Mouse (Mus musculus): ENCODE data around the gene Lrrc52.

The Lrrc52 gene

GRCm38 (mm10) chr1:167466765-167467426 lies at the start of gene Lrrc52:
Gene Lrrc52 (minus strand): TSS chr1:167466780.
- in situ Hi-C loops (cut with MboI): no loop called here

GRCm38 (mm10) chr1:167511621-167512020 lies 45.0 kb upstream of the Lrrc52 start:
- in situ Hi-C loops (cut with MboI): no loop called here

GRCm38 (mm10) chr1:167506048-167506447 lies 39.5 kb upstream of the Lrrc52 start:
- in situ Hi-C loops (cut with MboI): no loop called here

GRCm38 (mm10) chr1:167505427-167505826 lies 38.8 kb upstream of the Lrrc52 start:
- in situ Hi-C loops (cut with MboI): no loop called here

GRCm38 (mm10) chr1:167499097-167499850 lies 32.7 kb upstream of the Lrrc52 start:
- in situ Hi-C loops (cut with MboI): no loop called here

- in situ Hi-C loops (cut with MboI): no loop called here
Measured at GRCm38 (mm10) chr1:167497991-167498390, 31.4 kb upstream of the Lrrc52 start.

- in situ Hi-C loops (cut with MboI): no loop called here
Measured at GRCm38 (mm10) chr1:167497560-167497959, 31.0 kb upstream of the Lrrc52 start.

DNA sequence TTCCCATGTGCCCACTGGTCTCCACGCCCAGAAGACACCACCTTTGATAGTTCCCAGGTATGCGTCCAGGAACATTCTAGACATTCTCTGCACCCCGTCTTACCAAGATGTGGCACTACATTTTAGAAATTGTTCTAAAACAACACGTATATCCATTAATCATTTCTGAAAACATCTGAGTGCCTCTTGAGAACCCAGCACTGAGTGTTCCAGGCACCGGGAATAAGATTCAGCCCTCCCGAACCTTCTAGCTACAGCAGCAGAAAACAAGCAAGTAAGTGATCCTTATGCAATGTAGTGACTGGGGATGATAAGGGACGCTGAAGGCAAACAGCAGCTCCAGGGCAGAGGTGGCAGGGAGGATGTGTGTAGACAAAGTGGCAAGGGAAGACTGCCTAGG lies 24.9 kb upstream of the Lrrc52 start:
- in situ Hi-C loops (cut with MboI): no loop called here

GRCm38 (mm10) chr1:167487933-167488332 lies 21.4 kb upstream of the Lrrc52 start:
- in situ Hi-C loops (cut with MboI): no loop called here

DNA sequence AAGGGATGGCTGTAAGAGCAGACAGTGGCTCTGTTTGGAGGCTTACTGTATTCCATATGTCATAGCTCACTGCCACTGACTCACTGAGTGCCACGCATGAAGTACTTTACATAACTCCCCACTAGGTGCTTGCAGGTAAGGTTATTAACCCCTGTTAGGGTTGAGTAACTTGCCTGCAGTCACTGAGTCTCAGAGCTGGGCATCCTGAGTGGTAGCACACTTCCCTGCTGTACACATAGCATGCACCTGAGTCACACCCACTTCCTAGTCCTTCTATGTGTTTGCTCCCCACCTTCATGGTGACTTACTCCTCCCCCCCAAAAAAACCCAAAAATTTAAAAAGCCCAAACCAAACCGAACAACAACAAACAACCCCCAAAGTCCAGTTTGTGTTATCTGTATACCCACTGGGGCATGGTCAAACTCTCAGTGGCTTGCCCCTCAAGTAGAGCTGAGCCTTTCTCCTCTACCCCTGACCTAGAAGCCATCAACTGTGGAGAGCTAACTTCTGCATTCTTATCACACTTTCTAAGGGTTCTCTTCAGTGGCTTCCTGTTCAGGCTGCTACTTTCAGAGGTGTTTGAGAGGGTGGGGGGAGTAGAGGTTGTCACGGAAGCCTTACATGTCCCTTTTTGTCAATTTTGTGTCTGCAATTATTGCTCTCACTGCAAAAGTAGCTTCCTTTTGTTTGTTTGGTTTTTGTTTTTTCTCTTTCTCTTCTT lies 20.5 kb upstream of the Lrrc52 start:
- in situ Hi-C loops (cut with MboI): no loop called here

DNA sequence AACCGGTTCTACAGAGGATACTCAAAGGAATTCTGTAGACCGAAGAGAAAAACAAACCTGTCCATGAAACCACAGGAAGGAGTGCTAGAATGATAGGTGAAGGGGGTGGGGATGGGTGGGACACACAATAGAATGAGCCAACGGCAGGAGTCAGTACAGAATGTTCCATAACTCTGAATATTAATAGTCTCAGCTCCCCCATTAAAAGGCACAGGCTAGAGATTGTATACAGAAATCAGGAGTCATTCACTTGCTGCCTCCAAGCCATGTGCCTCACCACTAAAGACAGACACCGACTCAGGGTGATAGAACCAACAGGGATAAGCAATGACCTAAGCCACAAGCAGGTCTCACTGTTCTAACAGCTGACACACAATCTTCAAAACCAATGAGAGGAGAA lies 16.3 kb upstream of the Lrrc52 start:
- in situ Hi-C loops (cut with MboI): no loop called here

- in situ Hi-C loops (cut with MboI): no loop called here
Measured at GRCm38 (mm10) chr1:167473585-167473984, 7.0 kb upstream of the Lrrc52 start.

DNA sequence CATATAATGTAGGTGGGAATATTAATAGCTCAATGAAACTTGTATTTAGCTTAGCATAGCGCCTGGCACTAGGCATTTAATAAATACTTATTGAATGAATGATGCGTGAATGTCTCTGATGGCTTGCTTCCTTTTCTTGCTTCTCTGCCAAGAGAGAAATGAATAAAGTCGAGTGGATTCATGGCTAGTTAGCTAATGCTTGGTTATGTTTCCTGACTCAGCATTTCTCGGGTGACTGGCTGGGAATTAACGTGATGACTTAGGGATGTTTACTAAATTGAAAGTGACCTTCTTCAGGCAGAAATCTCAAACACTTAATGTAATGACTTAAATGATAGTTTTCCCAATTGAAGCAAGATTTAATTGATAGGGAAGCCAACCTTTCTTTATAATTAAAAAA lies 1.3 kb upstream of the Lrrc52 start:
- in situ Hi-C loops (cut with MboI): no loop called here

GRCm38 (mm10) chr1:167457311-167457710 lies 9.3 kb downstream of the Lrrc52 start:
- in situ Hi-C loops (cut with MboI): no loop called here

DNA sequence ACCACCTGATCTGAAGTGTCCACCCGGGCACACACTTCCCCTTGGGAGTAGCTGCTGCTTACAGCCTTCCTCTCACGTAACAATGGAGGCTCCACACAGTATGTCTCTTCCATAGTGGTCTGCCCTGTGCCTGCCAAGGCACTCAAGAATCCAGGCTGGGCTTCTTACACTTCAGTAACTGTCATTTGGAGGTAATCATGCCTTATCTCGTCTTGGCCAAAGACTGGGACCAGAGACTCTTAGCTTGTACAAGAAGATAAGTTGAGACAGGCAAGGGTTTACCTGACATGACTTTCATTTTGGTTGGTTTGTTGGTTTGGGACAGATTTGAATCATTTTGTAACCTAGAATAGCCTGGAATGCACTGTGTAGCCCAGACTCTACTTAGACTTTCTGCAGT lies 13.5 kb downstream of the Lrrc52 start:
- in situ Hi-C loops (cut with MboI): no loop called here

DNA sequence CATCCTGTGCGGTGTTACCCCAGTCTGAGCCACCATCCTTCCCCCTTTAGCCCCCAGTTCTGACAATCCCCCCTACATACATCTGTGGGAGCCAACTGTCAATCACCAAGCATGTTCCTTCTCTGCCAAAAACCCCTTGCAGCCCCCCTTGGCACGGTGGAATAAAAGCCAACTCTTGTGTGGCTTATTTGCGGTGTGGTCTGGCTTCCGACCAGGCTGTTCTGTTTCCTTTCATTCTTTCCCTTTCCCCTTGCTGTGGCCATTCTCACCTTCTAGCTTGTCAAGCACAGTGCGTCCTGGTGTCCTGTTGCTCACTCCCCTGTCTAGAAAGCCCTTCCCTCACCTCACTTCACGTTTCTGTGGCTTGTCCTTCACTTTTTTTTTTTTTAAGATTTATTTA lies 14.1 kb downstream of the Lrrc52 start:
- in situ Hi-C loops (cut with MboI): no loop called here

GRCm38 (mm10) chr1:167448598-167448997 lies 18.0 kb downstream of the Lrrc52 start:
- in situ Hi-C loops (cut with MboI): no loop called here

GRCm38 (mm10) chr1:167448088-167448487 lies 18.5 kb downstream of the Lrrc52 start:
- in situ Hi-C loops (cut with MboI): no loop called here

DNA sequence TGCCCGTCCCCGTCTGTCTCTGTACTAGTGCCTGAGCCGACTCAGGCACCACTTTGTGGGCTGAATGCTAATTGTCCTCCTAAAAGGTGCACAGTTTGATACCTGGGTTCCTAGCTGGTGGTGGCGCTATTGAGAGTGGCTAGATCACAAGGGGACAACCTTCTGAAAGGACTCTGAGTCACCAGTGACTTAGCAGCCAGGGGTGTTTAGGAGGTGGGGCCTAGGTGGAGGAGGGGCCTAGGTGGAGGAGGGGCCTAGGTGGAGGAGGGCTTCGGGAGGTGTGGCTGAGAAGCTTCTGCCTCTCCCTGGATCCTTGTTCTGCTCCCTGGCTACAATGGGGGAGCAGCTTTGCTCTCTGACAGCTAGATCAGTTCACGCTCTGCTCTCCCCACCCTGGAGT lies 20.1 kb downstream of the Lrrc52 start:
- in situ Hi-C loops (cut with MboI): no loop called here

DNA sequence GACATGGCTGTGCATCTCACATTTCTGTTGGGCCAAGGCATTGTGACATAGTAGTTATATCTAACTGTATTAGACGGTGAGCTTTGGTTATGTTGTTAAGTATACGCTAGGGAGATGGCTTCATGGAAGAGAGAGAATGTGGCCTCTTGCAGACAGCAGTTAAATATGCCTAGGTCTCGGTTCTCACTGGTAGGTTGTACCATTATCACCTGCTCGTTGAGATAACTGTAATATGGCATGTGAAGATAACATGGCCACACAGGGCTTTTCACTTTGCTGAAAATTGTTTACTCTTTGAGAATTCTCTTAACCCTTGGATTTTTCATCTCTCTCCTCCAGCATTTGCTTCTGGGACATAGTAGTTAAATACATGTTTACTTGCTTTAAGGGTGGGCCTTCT lies 21.4 kb downstream of the Lrrc52 start:
- in situ Hi-C loops (cut with MboI): no loop called here

- in situ Hi-C loops (cut with MboI): no loop called here
Measured at GRCm38 (mm10) chr1:167438231-167438885, 28.2 kb downstream of the Lrrc52 start.

DNA sequence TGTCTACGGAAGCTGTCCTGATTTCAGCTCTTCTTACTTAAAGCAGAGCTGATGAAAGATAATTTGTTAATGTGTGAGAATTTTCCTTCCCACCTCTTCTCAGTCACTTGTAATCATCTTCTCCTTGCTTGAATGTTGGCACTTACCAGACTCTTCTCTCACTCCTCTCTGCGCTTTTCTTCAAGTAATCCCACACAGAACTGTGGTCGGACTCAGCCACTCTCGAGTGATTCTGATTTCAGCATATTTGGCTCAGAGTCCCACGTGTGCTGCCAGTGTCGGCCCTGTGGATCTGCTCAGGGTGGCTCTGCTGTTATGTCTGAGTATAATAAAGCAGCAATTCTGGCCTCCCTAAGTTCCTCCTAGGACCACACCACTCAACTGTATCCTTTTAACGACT lies 29.5 kb downstream of the Lrrc52 start:
- in situ Hi-C loops (cut with MboI): no loop called here
